Mouse (Mus musculus) cortical plate, adult 2 months (tissue): Measurements from ENCODE around the gene Hes5.

Source experiments
- CTCF ChIP-seq: fragments of 200-500 bp; IDR thresholded peaks from 2 replicates; pipeline ENCODE4 v1.5.1; 2011; ENCODE audit warnings: mild to moderate bottlenecking, control low read depth, low read length; ENCODE audit not compliant: insufficient read depth; ENCODE audit errors: extremely low read depth
- POLR2A ChIP-seq: fragments of 200-500 bp; IDR thresholded peaks from 2 replicates; pipeline ENCODE4 v1.6.1; 2011; ENCODE audit warnings: mild to moderate bottlenecking, low read length, control low read depth; ENCODE audit not compliant: insufficient read depth; ENCODE audit errors: extremely low read depth

GRCm38 (mm10) chr4:154994876-154995275 is 34.2 kb downstream of the Hes5 start:
- no peak for TF ChIP-seq CTCF
- no peak for TF ChIP-seq POLR2A
